Mouse (Mus musculus) bone marrow, adult 2 months (tissue): ENCODE results near the gene Wnt9a.

Source experiments
- CTCF ChIP-seq: fragments of 200-500 bp; IDR thresholded peaks from 2 replicates; pipeline ENCODE4 v1.5.1; 2011; ENCODE audit warnings: low read length, control low read depth; ENCODE audit not compliant: control insufficient read depth, insufficient read depth
- POLR2A ChIP-seq: fragments of 200-500 bp; IDR thresholded peaks from 2 replicates; pipeline ENCODE4 v1.6.1; 2011; ENCODE audit warnings: low read depth, mild to moderate bottlenecking, control low read depth, low read length, borderline replicate concordance; ENCODE audit not compliant: control insufficient read depth

- TF ChIP-seq CTCF (no peak), POLR2A (no peak)
These were observed 36.2 kb downstream of the Wnt9a start for GRCm38 (mm10) chr11:59342956-59343355.
